Comparison of ENCODE assay signal across 29 mouse cellular contexts in the genomic region with DNA sequence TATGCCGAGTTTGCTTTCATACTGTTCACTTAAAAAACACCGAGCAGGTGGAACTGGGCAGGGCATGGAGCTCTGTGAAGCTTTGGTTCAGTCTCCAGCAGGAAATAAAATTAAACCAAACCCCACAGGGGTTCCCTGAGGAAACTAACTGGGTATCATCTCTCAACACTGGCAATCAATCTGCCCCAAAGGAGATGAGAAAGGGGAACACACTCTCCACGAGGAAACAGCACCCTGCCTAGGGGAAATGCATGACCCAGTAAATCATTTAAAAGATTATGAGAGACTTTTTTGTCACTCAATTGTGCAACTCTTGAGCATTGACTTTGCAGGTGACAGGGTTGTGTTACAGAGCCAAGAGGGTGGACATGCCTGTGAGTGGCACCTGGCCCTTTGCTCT.
"Had no signal": no experiment of that assay in that cellular context is flagged by ENCODE, and none has a peak within 500 bp of the region (broad histone marks: within the 10 kb centered on the region; RNA-seq: fewer than 3 reads in every experiment).

No protein-coding gene starts in this region.

- H3K9me3 ChIP-seq: heart, embryonic 15.5 days; hindbrain, embryonic 10.5 days; hindbrain, embryonic 12.5 days; hindbrain, embryonic 15.5 days; kidney, embryonic 15.5 days; limb, embryonic 10.5 days; limb, embryonic 12.5 days; liver, embryonic 13.5 days; liver, embryonic 15.5 days had no signal

- H3K4me3 ChIP-seq: gastrocnemius, adult 2 months; heart, adult 2 months; heart, embryonic 13.5 days; heart, embryonic 15.5 days; hindbrain, embryonic 10.5 days; hindbrain, embryonic 12.5 days; hindbrain, embryonic 15.5 days; kidney, embryonic 15.5 days; layer of hippocampus, adult 2 months; left cerebral cortex, adult 2 months; limb, embryonic 10.5 days; limb, embryonic 12.5 days; liver, embryonic 13.5 days; liver, embryonic 15.5 days had no signal

- DNase-seq: gastrocnemius, adult 2 months; gastrocnemius, postnatal 10 days; gastrocnemius, postnatal 25 days; heart, adult 11 months; heart, adult 2 months; heart, postnatal 14 days; heart, postnatal 36 days; kidney, adult 11 months; kidney, adult 2 months; kidney, adult 9 months; kidney, postnatal 14 days; kidney, postnatal 4 days; liver; liver, embryonic 13.5 days had no signal

- H3K4me2 ChIP-seq: heart, embryonic 11.5 days; heart, embryonic 13.5 days; heart, embryonic 15.5 days; hindbrain, embryonic 12.5 days; hindbrain, embryonic 15.5 days; kidney, embryonic 15.5 days; limb, embryonic 12.5 days; liver, embryonic 13.5 days; liver, embryonic 15.5 days had no signal

- ATAC-seq: hindbrain, postnatal 0 days; intestine, embryonic 16.5 days had no signal

- H3K4me1 ChIP-seq: heart, embryonic 13.5 days; heart, embryonic 15.5 days; hindbrain, embryonic 10.5 days; hindbrain, embryonic 12.5 days; hindbrain, embryonic 15.5 days; kidney, embryonic 15.5 days; limb, embryonic 10.5 days; limb, embryonic 12.5 days; liver, embryonic 15.5 days had no signal

- H3K9ac ChIP-seq: heart, embryonic 13.5 days; heart, embryonic 15.5 days; hindbrain, embryonic 12.5 days; hindbrain, embryonic 15.5 days; kidney, embryonic 15.5 days; limb, embryonic 12.5 days; liver, embryonic 13.5 days; liver, embryonic 15.5 days had no signal

- H3K27me3 ChIP-seq: heart, embryonic 13.5 days; heart, embryonic 15.5 days; hindbrain, embryonic 12.5 days; hindbrain, embryonic 15.5 days; kidney, embryonic 15.5 days; limb, embryonic 12.5 days; liver, embryonic 13.5 days; liver, embryonic 15.5 days had no signal

- H3K36me3 ChIP-seq: heart, embryonic 13.5 days; heart, embryonic 15.5 days; hindbrain, embryonic 10.5 days; hindbrain, embryonic 12.5 days; hindbrain, embryonic 15.5 days; kidney, embryonic 15.5 days; limb, embryonic 10.5 days; limb, embryonic 12.5 days; liver, embryonic 13.5 days; liver, embryonic 15.5 days had no signal

- H3K27ac ChIP-seq: gastrocnemius, adult 2 months; heart, adult 2 months; heart, embryonic 13.5 days; heart, embryonic 15.5 days; hindbrain, embryonic 10.5 days; hindbrain, embryonic 12.5 days; hindbrain, embryonic 15.5 days; hindbrain, postnatal 0 days; kidney, embryonic 15.5 days; kidney, postnatal 0 days; layer of hippocampus, adult 2 months; left cerebral cortex, adult 2 months; limb, embryonic 10.5 days; limb, embryonic 12.5 days; liver, embryonic 13.5 days; liver, embryonic 15.5 days had no signal
